Mouse (Mus musculus): ENCODE data around the gene Spata46.

Spata46 gene

GRCm38 (mm10) chr1:170308503-170308902 lies at the start of gene Spata46:
Spata46 (plus strand) TSS chr1:170308803.
- in situ Hi-C loops (cut with MboI, MseI): no loop called here

- in situ Hi-C loops (cut with MboI, MseI): no loop called here
Measured at GRCm38 (mm10) chr1:170270281-170270680, 38.3 kb upstream of the Spata46 start.

- in situ Hi-C loops (cut with MboI, MseI): no loop called here
Measured at GRCm38 (mm10) chr1:170270696-170271095, 37.9 kb upstream of the Spata46 start.

GRCm38 (mm10) chr1:170273252-170273651 lies 35.4 kb upstream of the Spata46 start:
- in situ Hi-C loops (cut with MboI, MseI): no loop called here

GRCm38 (mm10) chr1:170277016-170277415 lies 31.6 kb upstream of the Spata46 start, which contains the start of gene Sh2d1b1:
Sh2d1b1 (plus strand) TSS chr1:170277320.
- in situ Hi-C loops (cut with MboI, MseI): no loop called here

- in situ Hi-C loops (cut with MboI, MseI): no loop called here
Measured at GRCm38 (mm10) chr1:170282415-170283129, 26.0 kb upstream of the Spata46 start.

- in situ Hi-C loops (cut with MboI, MseI): no loop called here
Measured at GRCm38 (mm10) chr1:170292239-170292951, 16.2 kb upstream of the Spata46 start.

- in situ Hi-C loops (cut with MboI, MseI): no loop called here
Measured at GRCm38 (mm10) chr1:170293257-170293656, 15.3 kb upstream of the Spata46 start.

- in situ Hi-C loops (cut with MboI, MseI): no loop called here
Measured at GRCm38 (mm10) chr1:170294786-170295570, 13.6 kb upstream of the Spata46 start.

GRCm38 (mm10) chr1:170299496-170299895 lies 9.1 kb upstream of the Spata46 start:
- in situ Hi-C loops (cut with MboI, MseI): no loop called here

- in situ Hi-C loops (cut with MboI, MseI): no loop called here
Measured at GRCm38 (mm10) chr1:170301686-170302085, 6.9 kb upstream of the Spata46 start.

- in situ Hi-C loops (cut with MboI, MseI): no loop called here
Measured at GRCm38 (mm10) chr1:170302456-170302855, 6.1 kb upstream of the Spata46 start.

GRCm38 (mm10) chr1:170303103-170303502 lies 5.5 kb upstream of the Spata46 start:
- in situ Hi-C loops (cut with MboI, MseI): no loop called here

- in situ Hi-C loops (cut with MboI, MseI): no loop called here
Measured at GRCm38 (mm10) chr1:170305002-170305401, 3.6 kb upstream of the Spata46 start.

GRCm38 (mm10) chr1:170306232-170306631 lies 2.4 kb upstream of the Spata46 start, which contains the start of gene Gm7694:
Gm7694 (minus strand) TSS chr1:170306332.
- in situ Hi-C loops (cut with MboI, MseI): no loop called here

GRCm38 (mm10) chr1:170311431-170311830 lies 2.8 kb downstream of the Spata46 start:
- in situ Hi-C loops (cut with MboI, MseI): no loop called here

- in situ Hi-C loops (cut with MboI, MseI): no loop called here
Measured at GRCm38 (mm10) chr1:170322046-170322445, 13.4 kb downstream of the Spata46 start.

- in situ Hi-C loops (cut with MboI, MseI): no loop called here
Measured at GRCm38 (mm10) chr1:170323001-170323400, 14.4 kb downstream of the Spata46 start.

- in situ Hi-C loops (cut with MboI, MseI): no loop called here
Measured at GRCm38 (mm10) chr1:170324312-170324711, 15.7 kb downstream of the Spata46 start.

- in situ Hi-C loops (cut with MboI, MseI): no loop called here
Measured at GRCm38 (mm10) chr1:170325277-170325676, 16.7 kb downstream of the Spata46 start.

- in situ Hi-C loops (cut with MboI, MseI): no loop called here
Measured at GRCm38 (mm10) chr1:170331926-170332325, 23.3 kb downstream of the Spata46 start.

- in situ Hi-C loops (cut with MboI, MseI): no loop called here
Measured at GRCm38 (mm10) chr1:170332775-170333174, 24.2 kb downstream of the Spata46 start.
